Mouse (Mus musculus) C2C12 (cell line): ENCODE data around the gene Csnk1e.

Experiments used
- CEBPB ChIP-seq: IDR thresholded peaks from one replicate; pipeline ENCODE4 v1.6.1; 2011; ENCODE audit warnings: low read depth, mild to moderate bottlenecking, control low read depth, moderate library complexity
- CTCF ChIP-seq: IDR thresholded peaks from one replicate; pipeline ENCODE4 v1.5.1; 2011; ENCODE audit not compliant: control insufficient read depth, insufficient read depth, insufficient read length
- MAX ChIP-seq: IDR thresholded peaks from one replicate; pipeline ENCODE4 v1.6.1; 2011; ENCODE audit warnings: mild to moderate bottlenecking, control low read depth
- MYOD1 ChIP-seq: IDR thresholded peaks from one replicate; pipeline ENCODE4 v1.6.1; 2011; ENCODE audit warnings: low read depth; ENCODE audit not compliant: control insufficient read depth, insufficient read length
- USF1 ChIP-seq: IDR thresholded peaks from one replicate; pipeline ENCODE4 v1.6.1; 2011; ENCODE audit warnings: low read depth, mild to moderate bottlenecking, control low read depth, moderate library complexity

DNA sequence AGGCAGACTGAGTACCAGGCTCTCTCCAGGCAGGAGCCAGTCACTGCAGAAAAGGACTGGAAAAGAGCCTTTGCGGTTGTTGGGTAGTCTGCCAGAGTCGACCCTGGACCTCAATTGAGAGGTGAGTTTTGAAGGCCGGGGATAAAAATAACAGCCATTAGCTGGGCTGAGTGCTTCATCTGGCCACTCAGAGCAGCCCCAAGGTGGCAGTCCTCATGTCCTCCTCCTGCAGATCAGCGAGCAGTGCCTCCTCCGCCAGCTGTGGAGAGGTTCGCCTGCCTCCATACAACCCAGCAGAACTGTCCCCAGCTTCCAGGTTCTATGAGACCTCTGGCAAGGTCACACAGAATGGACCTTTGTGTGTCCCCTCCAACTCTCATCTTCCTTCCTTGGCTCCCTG, 21.9 kb upstream of the Csnk1e start:
- TF ChIP-seq CEBPB (no peak), USF1 (no peak), CTCF (no peak), MAX (no peak), MYOD1 (no peak)
